In the genomic region with DNA sequence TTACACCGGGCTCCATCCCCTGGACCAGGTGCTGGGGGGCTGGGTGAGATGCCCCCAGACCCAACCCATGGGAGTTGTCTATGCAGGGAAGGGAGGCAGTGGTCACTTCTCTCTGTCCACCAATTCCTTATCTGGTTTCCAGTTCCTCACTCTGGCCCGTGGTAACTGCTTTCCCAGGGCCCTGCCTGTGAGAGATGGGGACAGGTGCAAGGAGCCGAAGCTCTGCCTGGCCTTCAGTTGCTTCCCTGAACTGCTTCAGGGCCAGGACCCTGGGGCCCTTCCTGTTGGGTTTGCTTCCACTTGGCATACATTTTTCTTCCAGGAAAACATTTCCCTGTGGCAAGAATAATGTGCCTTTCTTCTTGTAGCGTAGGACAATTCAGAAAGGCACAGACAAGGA, we compare ENCODE assay signal across 12 mouse cellular contexts. TPM values are rescaled to one million over a fixed set of nuclear protein-coding genes. Genes with fewer than 3 reads are reported as not detected.
DNase-seq lines count a peak whose midpoint lies in the region; ATAC-seq and TF ChIP-seq lines count a peak whose summit lies in the region.
"Had no signal": no experiment of that assay in that cellular context is flagged by ENCODE, and none has a peak within 500 bp of the region (broad histone marks: within the 10 kb centered on the region; RNA-seq: fewer than 3 reads in every experiment).

No protein-coding gene starts in this region.

- H3K9ac ChIP-seq in intestine, embryonic 15.5 days = no peak overlapping the region
- H3K9ac ChIP-seq in intestine, postnatal 0 days (ENCODE audit: low read depth, low read length) = no peak overlapping the region
- H3K9ac ChIP-seq in forebrain, embryonic 12.5 days = peak overlapping the region; percentile 33
- 0 out of 2 replicates have a peak overlapping the region, but pooled peaks have one; percentile 2 for H3K9ac ChIP-seq in neural tube, embryonic 14.5 days (replicated peaks; ENCODE audit: low read depth, low read length)

- intact Hi-C loops in heart, postnatal 10 days (cut with DNase I) = no loop called here

- no peak for ATAC-seq in intestine, embryonic 15.5 days
- no peak for ATAC-seq in intestine, postnatal 0 days
- ATAC-seq in forebrain, embryonic 12.5 days (ENCODE audit: low FRiP score) = no peak
- no peak for ATAC-seq in neural tube, embryonic 14.5 days (ENCODE audit: low read depth)
- ATAC-seq: Patski had no signal

- H3K9me3 ChIP-seq in intestine, embryonic 15.5 days = no peaks in the 10 kb centered on the region
- no peaks in the 10 kb centered on the region for H3K9me3 ChIP-seq in intestine, postnatal 0 days (ENCODE audit: control insufficient read depth)
- H3K9me3 ChIP-seq in forebrain, embryonic 12.5 days = no peaks in the 10 kb centered on the region
- no peaks in the 10 kb centered on the region for H3K9me3 ChIP-seq in limb, embryonic 10.5 days (replicated peaks)
- no peaks in the 10 kb centered on the region for H3K9me3 ChIP-seq in neural tube, embryonic 14.5 days (ENCODE audit: control insufficient read depth, low read length)

- TF ChIP-seq CTCF in intestine, postnatal 0 days (IDR thresholded peaks at IDR 0.05; ENCODE audit: low read depth) = no peak
- TF ChIP-seq CTCF in cerebellum, adult 2 months (IDR thresholded peaks at IDR 0.05; ENCODE audit: borderline replicate concordance, insufficient read depth, low read depth, low read length) = no peak

- H3K4me1 ChIP-seq in intestine, embryonic 15.5 days (replicated peaks) = peaks cover 28% of the 10 kb centered on the region
- H3K4me1 ChIP-seq in intestine, postnatal 0 days (replicated peaks; ENCODE audit: control insufficient read depth, insufficient read depth, low read length) = no peaks in the 10 kb centered on the region
- H3K4me1 ChIP-seq in forebrain, embryonic 12.5 days = peaks cover 69% of the 10 kb centered on the region
- H3K4me1 ChIP-seq in limb, embryonic 10.5 days = peaks cover 89% of the 10 kb centered on the region
- H3K4me1 ChIP-seq in neural tube, embryonic 14.5 days (ENCODE audit: control insufficient read depth, insufficient read depth, low read length) = peaks cover 32% of the 10 kb centered on the region
- no peaks in the 10 kb centered on the region for H3K4me1 ChIP-seq in cerebellum, adult 2 months (ENCODE audit: control insufficient read depth, insufficient read depth, low read length)

- DNase-seq in limb, embryonic 10.5 days (ENCODE audit: low spot score) = no peak
- no peak for DNase-seq in cerebellum, adult 8-10 months
- no peak for DNase-seq in heart, postnatal 10 days
- DNase-seq in cerebellum, adult 2 months = no peak
- DNase-seq: cerebellum, postnatal 14 days; kidney, postnatal 36 days had no signal

- H3K27ac ChIP-seq in intestine, embryonic 15.5 days = 0 out of 2 replicates have a peak overlapping the region, but pooled peaks have one; percentile 24
- H3K27ac ChIP-seq in intestine, postnatal 0 days (ENCODE audit: low read depth, low read length) = no peak overlapping the region
- H3K27ac ChIP-seq in forebrain, embryonic 12.5 days = peak overlapping the region; percentile 99
- peak overlapping the region; percentile 92 for H3K27ac ChIP-seq in limb, embryonic 10.5 days
- H3K27ac ChIP-seq in neural tube, embryonic 14.5 days (ENCODE audit: low read depth, low read length) = no peak overlapping the region
- H3K27ac ChIP-seq in cerebellum, adult 2 months (ENCODE audit: insufficient read depth, low read length) = no peak overlapping the region
- H3K27ac ChIP-seq: macrophage had no signal

- TF ChIP-seq POLR2A in cerebellum, adult 2 months (IDR thresholded peaks at IDR 0.05; ENCODE audit: borderline replicate concordance, insufficient read depth, low read length) = no peak

- no peak overlapping the region for H3K4me2 ChIP-seq in intestine, embryonic 15.5 days (replicated peaks)
- no peak overlapping the region for H3K4me2 ChIP-seq in intestine, postnatal 0 days (replicated peaks; ENCODE audit: low read depth)
- H3K4me2 ChIP-seq in forebrain, embryonic 12.5 days = no peak overlapping the region
- H3K4me2 ChIP-seq in neural tube, embryonic 14.5 days (ENCODE audit: low read depth, low read length) = no peak overlapping the region

- no peak overlapping the region for H3K4me3 ChIP-seq in intestine, embryonic 15.5 days (replicated peaks)
- H3K4me3 ChIP-seq in intestine, postnatal 0 days (ENCODE audit: low read depth, low read length) = no peak overlapping the region
- no peak overlapping the region for H3K4me3 ChIP-seq in forebrain, embryonic 12.5 days (replicated peaks)
- H3K4me3 ChIP-seq in limb, embryonic 10.5 days = no peak overlapping the region
- no peak overlapping the region for H3K4me3 ChIP-seq in neural tube, embryonic 14.5 days (ENCODE audit: low read depth, low read length)
- no peak overlapping the region for H3K4me3 ChIP-seq in cerebellum, adult 2 months (replicated peaks; ENCODE audit: insufficient read depth, low read depth, low read length)

- H3K27me3 ChIP-seq in intestine, embryonic 15.5 days (replicated peaks) = no peaks in the 10 kb centered on the region
- H3K27me3 ChIP-seq in intestine, postnatal 0 days (replicated peaks; ENCODE audit: control insufficient read depth, insufficient read depth, low read length) = no peaks in the 10 kb centered on the region
- H3K27me3 ChIP-seq in forebrain, embryonic 12.5 days = no peaks in the 10 kb centered on the region
- H3K27me3 ChIP-seq in limb, embryonic 10.5 days (ENCODE audit: low read depth, poor library complexity, severe bottlenecking) = no peaks in the 10 kb centered on the region
- H3K27me3 ChIP-seq in neural tube, embryonic 14.5 days (ENCODE audit: control insufficient read depth, insufficient read depth, low read length) = no peaks in the 10 kb centered on the region
- H3K27me3 ChIP-seq in cerebellum, adult 2 months (ENCODE audit: control insufficient read depth, insufficient read depth, low read length) = no peaks in the 10 kb centered on the region
- H3K27me3 ChIP-seq: Patski had no signal

- peaks cover 19% of the 10 kb centered on the region for H3K36me3 ChIP-seq in intestine, embryonic 15.5 days
- H3K36me3 ChIP-seq in intestine, postnatal 0 days (ENCODE audit: control insufficient read depth, insufficient read depth) = peaks cover 38% of the 10 kb centered on the region
- peaks cover 46% of the 10 kb centered on the region for H3K36me3 ChIP-seq in forebrain, embryonic 12.5 days (replicated peaks)
- H3K36me3 ChIP-seq in limb, embryonic 10.5 days = peaks cover 47% of the 10 kb centered on the region
- peaks cover 30% of the 10 kb centered on the region for H3K36me3 ChIP-seq in neural tube, embryonic 14.5 days (ENCODE audit: control insufficient read depth, insufficient read depth, low read length)

- WGBS in intestine, embryonic 15.5 days = 59% methylated on average over 4 of the region's 4 CpGs
- WGBS in intestine, postnatal 0 days = 61% methylated on average over 4 of the region's 4 CpGs
- 70% methylated on average over 4 of the region's 4 CpGs for WGBS in forebrain, embryonic 12.5 days
- 70% methylated on average over 4 of the region's 4 CpGs for whole genome bisulfite sequencing in limb, embryonic 10.5 days
- 67% methylated on average over 4 of the region's 4 CpGs for WGBS in neural tube, embryonic 14.5 days
- WGBS in cerebellum, adult 2 months = 39% methylated on average over 4 of the region's 4 CpGs

RNA-seq across cellular contexts. Expression of a gene that starts 54.2 kb away (rescaled TPM):
- 18.1 and 19.4 TPM in 2 replicates for polyA plus RNA-seq in intestine, embryonic 15.5 days (2015; fragmentation: Nextera tagmentation; extraction: Ambion mirVana)
- 23.9 and 25.1 TPM in 2 replicates for polyA plus RNA-seq in intestine, postnatal 0 days (2015; fragmentation: Nextera tagmentation; extraction: Ambion mirVana)
- polyA plus RNA-seq in forebrain, embryonic 12.5 days (2016; fragmentation: Nextera tagmentation; extraction: Ambion mirVana) = 35.1 and 38.0 TPM in 2 replicates
- 21.7 and 26.2 TPM in 2 replicates for polyA plus RNA-seq in limb, embryonic 10.5 days (2016; fragmentation: Nextera tagmentation; extraction: Ambion mirVana)
- 19.3 and 23.9 TPM in 2 replicates for polyA plus RNA-seq in neural tube, embryonic 14.5 days (2014; fragmentation: Nextera tagmentation; extraction: Ambion mirVana)
- 1 to 10 TPM; 8.4 to 9.5 TPM for total RNA-seq in heart, postnatal 10 days (2021)
- 47.0 and 48.3 TPM in 2 replicates for polyA plus RNA-seq in cerebellum, adult 2 months (2012; rRNA removed)

Comparison
In these comparisons a context has a peak if more than half of its experiments do, and no peak if none do; other contexts are left out.
1. H3K27ac ChIP-seq: peak in intestine, embryonic 15.5 days (single experiment), forebrain, embryonic 12.5 days (single experiment) and limb, embryonic 10.5 days (single experiment); none in intestine, postnatal 0 days (single experiment), neural tube, embryonic 14.5 days (single experiment) and cerebellum, adult 2 months (single experiment).
2. H3K9ac ChIP-seq: peak in forebrain, embryonic 12.5 days (single experiment) and neural tube, embryonic 14.5 days (single experiment); none in intestine, embryonic 15.5 days (single experiment) and intestine, postnatal 0 days (single experiment).